Mouse (Mus musculus) right cerebral cortex, adult 18-20 months (tissue): ENCODE measurements at regions not wholly inside any gene's neighbourhood (a gene's known extent, or its start where the extent isn't known, plus 50 kb on each side); places are given as distances from the start of the nearest gene placed in this dataset.

Source experiments
- DNase-seq: peaks from one replicate; pipeline ENCODE4 v3.0.0; 2022; ENCODE audit warnings: mixed read lengths

DNA sequence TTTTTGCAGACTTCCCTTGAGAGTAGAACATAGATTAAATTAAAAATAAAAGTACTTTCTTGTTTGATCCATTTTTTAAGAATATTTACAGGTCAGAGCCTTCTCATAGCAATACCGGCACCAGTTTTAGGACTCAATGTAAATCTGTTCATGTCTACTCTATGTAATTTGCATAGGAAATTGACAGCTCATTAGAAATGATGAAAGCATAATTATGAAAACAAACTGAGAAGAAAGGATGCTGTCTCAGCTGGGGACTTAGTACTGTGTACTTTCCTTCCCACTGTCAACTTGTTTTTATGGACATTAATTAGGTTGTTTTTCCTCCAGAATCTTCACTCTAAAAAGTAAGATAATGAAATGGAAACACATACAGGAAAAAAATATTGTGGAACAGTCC, 3344.8 kb upstream of the Gm6569 start:
- no peak for DNase-seq

- DNase-seq: no peak
Observed at GRCm38 (mm10) chr15:70507046-70507818, 3327.1 kb upstream of the Gm6569 start.

GRCm38 (mm10) chr15:70520551-70520950, 3313.8 kb upstream of the Gm6569 start:
- no peak for DNase-seq

GRCm38 (mm10) chr15:70554773-70555582, 3279.4 kb upstream of the Gm6569 start:
- DNase-seq: no peak

GRCm38 (mm10) chr15:70555583-70555894, 3278.8 kb upstream of the Gm6569 start:
- DNase-seq: no peak

DNA sequence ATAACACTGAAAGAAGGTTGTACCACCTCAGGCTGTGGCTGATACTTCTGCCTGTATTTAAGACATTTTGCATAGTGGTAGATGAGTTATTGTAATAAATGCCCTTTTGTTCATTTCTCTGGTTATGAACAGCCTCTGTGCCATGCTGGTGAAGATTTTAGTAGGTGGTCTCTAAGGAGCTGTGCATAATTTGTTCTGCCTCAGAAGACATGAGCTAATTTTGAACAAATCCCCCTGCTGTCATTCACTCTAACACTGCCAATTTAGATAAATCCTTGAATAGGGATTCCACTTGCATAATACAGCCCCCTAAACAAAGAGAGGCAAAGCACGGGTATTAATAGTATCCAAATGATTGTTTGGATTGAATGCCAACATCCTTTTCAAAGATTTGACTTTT, 3240.1 kb upstream of the Gm6569 start:
- no peak for DNase-seq

DNA sequence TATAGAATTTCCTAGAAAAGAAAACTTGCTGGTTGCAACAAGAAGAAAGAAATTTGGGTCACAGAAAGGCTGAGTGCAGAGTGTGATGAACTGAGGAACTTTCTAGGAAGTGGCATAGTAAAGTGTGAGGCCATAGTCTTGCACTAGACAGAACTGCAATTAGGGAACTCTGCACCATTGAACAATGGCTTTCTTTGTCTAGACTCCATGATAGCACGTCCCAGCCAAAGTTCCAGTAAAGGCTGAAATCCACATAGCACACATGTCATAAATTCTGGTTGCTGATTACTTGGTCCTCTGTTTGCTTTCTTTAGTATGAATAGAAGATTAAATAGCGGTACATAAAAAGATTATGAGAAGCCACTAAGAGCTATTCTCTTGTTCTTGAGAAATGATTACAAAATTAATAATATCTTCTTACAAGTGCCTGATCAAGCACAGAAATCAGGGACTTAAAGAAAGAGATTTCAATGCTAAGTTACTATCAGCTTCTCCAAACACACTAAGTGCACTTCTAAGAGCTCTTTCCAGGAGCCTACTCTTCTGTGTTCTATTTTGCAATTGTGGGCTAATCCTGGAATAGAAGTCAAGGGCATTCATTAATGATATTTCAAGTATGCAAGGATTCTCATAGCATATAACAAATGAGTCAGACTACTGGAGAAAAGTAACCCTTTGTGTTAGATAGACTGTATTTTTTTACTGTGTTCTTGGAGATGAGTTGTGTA, 3233.4 kb upstream of the Gm6569 start:
- no peak for DNase-seq

GRCm38 (mm10) chr15:70605251-70605650, 3229.1 kb upstream of the Gm6569 start:
- DNase-seq: no peak

DNA sequence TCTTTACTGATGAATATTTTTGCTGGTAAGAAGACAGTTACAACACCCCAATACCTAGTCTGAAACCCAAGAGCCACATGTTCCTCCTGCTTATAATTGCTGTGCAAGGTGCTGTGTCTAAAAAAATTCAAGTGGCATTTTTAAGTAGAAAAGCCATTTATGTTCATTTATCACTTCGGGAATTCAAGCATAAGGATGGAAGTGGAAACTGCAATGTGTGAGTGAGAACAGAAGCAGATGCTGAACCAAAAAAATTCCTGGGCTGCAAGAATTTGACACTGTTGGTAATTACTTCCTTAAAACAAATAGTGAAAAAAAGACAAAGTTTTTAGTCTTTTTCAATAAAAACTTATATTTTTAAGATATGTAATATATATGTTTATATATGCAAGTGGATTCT, 3227.5 kb upstream of the Gm6569 start:
- peak; percentile 6 for DNase-seq

DNA sequence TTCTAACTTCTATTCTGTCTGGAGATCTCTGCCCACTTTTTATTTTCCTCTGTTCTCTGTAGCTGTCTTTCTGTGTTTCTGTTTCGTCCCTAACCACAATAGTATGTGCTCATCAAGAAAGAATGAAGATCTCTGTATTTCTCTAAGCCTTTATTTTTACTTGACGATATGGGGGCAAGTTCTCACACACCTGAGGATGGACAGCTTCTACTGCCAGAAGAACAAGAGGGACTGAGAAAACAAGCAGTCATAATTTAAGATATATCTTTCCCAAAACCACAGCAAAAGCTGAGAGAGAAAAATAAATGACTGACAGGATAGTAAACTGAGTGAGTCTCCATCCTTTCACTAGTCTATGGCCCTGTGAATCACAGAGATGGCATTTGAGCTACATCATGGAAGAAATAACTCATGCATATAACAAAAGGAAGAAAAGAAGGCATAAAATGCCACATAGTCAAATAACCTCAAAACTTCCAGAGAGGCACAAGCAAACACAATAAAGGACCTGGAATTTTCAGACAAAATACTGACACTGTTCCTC, 3216.2 kb upstream of the Gm6569 start:
- DNase-seq: no peak

DNA sequence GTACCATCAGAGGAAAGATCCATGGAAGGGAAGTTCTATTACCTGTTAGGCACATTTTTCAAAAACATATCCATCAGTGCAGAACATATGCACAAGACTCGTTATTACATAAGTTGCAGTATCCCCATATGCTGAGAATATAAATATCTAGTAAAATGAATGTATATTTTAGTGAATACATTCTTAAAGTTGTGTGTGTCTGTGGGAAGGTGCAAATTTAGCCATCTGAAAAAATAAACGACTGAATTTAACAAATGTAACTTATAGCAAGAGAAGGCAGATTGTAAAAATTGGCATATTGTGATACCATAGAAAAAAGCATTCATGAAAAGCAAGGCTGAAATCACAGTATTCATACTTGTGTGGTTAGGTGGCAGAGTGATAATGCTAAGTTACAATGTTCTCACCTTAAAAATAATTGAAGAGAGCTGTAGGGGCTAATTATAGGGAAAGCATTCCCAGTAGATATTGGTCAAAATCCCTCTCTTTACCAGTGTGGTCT, 3193.3 kb upstream of the Gm6569 start:
- no peak for DNase-seq

GRCm38 (mm10) chr15:70644447-70645202, 3189.7 kb upstream of the Gm6569 start:
- no peak for DNase-seq

DNA sequence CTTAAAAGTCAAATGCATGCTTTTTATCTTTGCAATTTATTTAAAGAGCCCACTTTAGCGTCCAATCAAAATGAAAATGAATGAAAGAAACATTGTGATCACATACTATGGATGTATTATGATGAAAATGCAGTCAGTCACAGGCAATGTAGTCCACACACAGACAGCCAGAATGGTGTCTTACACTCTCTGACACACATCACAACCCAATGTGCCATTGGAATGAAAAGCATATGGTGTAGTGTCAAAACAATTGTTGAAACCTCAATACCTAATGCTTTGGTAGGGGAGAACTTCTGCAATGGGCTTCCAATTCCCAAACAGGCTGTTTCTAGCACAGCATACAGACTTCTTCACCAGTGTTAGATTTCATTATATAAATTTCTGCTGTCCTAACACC, 3158.8 kb upstream of the Gm6569 start:
- no peak for DNase-seq

DNA sequence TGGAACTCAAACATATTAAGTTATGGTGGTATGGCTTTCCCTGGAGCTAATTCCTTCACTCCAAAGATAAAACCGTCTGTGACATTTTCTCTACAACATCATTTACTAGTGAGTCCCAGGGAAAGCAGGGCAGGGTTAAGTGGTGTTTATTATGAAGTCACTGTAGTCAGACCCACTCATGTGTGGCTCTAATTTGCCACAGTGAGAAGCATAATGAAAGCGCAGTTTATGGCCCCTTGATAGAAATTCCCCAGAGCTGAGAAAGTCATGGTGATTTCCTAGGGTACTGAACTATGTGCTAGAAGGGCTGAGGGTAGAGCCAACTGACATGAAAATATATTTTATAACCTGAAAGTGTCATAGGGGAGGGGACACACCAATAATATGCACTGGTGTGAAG, 3129.8 kb upstream of the Gm6569 start:
- DNase-seq: no peak

DNA sequence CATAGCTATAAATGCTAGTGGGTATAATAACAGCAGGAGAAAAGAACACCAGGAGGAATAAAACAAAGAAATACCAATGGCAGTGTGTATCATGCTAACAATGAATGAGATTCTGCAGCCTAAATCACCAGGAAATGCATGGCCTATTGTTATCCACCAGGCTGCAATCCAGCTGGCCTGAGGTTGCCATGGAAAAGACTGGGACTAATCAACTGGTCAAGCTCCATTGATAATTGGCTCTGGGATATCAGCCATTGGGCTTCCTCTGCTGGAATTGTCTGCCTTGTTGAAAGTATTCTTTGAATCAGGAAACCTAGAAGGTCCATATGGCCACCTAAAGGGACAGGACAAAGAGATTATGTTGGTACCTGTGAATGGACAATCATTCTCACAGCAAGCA, 3120.6 kb upstream of the Gm6569 start:
- no peak for DNase-seq

GRCm38 (mm10) chr15:70727361-70727885, 3106.9 kb upstream of the Gm6569 start:
- no peak for DNase-seq

DNA sequence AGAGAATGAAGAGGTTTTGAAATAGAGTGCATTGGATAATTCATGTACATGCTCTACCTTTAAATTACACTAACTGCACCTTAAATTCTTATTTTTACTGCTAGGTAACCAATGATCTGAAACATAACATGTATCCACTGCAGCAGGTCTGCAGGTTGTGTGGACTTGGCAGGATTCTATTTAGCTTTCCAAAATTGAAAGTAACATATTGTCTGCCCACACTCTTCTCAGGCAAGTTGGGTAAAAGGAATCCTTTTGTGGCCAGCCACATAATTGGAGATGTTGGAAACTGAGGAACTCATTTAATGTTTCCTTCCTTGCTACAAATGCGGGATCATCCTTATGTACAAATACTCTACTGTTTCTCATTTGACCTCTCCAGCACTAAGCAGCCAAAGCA, 3106.4 kb upstream of the Gm6569 start:
- DNase-seq: peak; percentile 6

DNA sequence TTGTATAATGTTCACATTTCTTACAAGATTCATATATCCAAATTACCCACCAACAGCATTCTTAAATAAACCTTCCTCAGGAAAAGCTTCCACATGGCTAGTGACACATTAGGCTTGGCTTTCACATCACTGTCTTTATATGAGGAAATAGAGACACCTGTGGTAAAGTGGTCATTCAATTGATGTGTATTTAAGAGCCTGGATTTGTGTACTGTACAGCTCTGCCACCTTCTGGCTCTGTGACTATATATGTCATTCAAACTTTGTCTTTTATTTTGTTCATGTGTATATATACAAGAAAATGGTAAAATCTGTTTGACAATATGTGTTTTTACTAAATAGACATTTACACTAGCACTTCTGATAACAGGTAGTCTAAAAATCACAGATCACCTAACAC, 3090.1 kb upstream of the Gm6569 start:
- DNase-seq: no peak

- no peak for DNase-seq
Observed at GRCm38 (mm10) chr15:70764045-70764444, 3070.3 kb upstream of the Gm6569 start.

DNA sequence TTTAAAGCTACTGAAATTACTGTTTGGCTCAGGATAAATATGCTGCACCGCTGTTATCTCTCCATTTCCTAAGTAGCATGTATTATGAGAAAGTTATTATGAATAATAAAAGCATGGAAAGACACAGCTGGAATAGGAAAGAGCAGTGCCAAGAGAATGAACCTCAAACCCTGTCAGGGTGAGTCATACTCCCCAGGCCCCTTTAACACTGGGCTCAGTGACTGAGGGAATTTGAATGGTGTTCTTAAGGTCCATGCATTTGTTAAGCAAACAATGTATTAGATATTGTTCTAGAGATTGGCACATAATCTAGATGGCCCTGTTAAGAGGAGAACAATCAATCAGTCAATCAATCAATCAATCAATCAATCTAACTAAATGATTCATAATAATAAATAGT, 3069.8 kb upstream of the Gm6569 start:
- DNase-seq: no peak

DNA sequence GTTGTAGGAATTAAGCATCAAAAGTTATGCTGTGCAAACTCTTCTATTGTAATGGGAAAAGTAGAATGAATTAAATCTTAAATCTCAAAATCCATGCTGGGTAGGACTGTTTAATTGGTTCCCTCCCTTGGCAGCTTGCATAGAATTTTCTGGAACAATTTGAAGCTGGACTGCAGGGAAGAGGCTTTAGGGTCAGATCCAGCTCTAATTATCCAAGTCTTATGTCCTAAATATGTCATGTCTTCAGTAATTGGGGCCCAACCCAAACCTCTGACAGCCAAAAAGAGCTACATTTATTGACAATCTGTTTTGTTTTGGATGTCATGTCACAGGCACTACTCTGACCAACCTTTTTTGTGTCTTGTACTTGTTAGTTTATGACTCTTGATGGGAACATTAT, 3068.9 kb upstream of the Gm6569 start:
- no peak for DNase-seq
